In the genomic region with DNA sequence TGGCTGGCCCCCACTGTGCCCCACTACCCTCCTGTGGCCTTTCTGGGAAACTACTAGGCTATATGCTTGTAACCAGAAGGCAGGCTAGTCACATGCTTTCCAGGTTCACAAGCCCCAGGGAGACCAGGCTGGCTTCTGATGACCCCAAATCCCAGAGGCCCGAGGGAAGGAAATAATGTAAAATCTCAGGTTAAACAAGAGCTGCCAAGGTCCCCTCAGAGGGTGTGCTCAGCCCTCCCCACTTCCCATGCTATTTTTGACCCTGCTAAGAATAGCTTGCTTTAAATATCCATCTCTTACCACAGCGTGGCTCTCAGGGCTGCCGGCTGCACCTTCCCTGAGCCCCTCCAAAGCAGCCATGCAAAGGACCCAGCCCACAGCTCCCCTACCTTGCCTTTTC, we compare ENCODE assay signal across 16 mouse cellular contexts.
DNase-seq lines count a peak whose midpoint lies in the region; ATAC-seq lines count a peak whose summit lies in the region.
"Had no signal": no experiment of that assay in that cellular context is flagged by ENCODE, and none has a peak within 500 bp of the region (broad histone marks: within the 10 kb centered on the region; RNA-seq: fewer than 3 reads in every experiment).

No protein-coding gene starts in this region.

- ATAC-seq in cerebellum, adult (ENCODE audit: insufficient number of reproducible peaks, low FRiP score, low TSS enrichment): peak; percentile 37; the same call in 1 of the 2 replicates
- peak; percentile 43 for ATAC-seq in heart, embryonic 11.5 days (replicated peaks; ENCODE audit: insufficient number of reproducible peaks, low FRiP score, low TSS enrichment)
- ATAC-seq in lung, embryonic 16.5 days (ENCODE audit: low read depth): peak; percentile 25; the same call in 1 of the 2 replicates
- ATAC-seq: intestine, postnatal 0 days; midbrain, embryonic 16.5 days; Patski had no signal

- DNase-seq in cerebellum, adult 11 months: no peak
- no peak for DNase-seq in heart, postnatal 14 days
- DNase-seq in lung, postnatal 36 days: no peak
- peak; percentile 54 for DNase-seq in skeletal muscle tissue, adult 2 months (ENCODE audit: low read depth, low spot score)
- DNase-seq in urinary bladder, postnatal 4 days (ENCODE audit: low spot score in 2 of 2): no peak
- DNase-seq: cerebellum, adult 9-10 months; layer of hippocampus, adult 9-11 months; left cerebral cortex, postnatal 4 days had no signal

- peaks cover 27% of the 10 kb centered on the region for H3K36me3 ChIP-seq in heart, embryonic 11.5 days (ENCODE audit: control insufficient read depth, insufficient read depth, low read length)
- peaks cover 28% of the 10 kb centered on the region for H3K36me3 ChIP-seq in lung, embryonic 16.5 days (ENCODE audit: control insufficient read depth, insufficient read depth, low read length)

- peak overlapping the region; percentile 39 for H3K4me2 ChIP-seq in heart, embryonic 11.5 days
- H3K4me2 ChIP-seq in lung, embryonic 16.5 days (ENCODE audit: low read depth, low read length): no peak overlapping the region
- H3K4me2 ChIP-seq: hindbrain, embryonic 12.5 days had no signal

- no peak overlapping the region for H3K4me3 ChIP-seq in heart, embryonic 11.5 days (ENCODE audit: low read depth, low read length)
- no peak overlapping the region for H3K4me3 ChIP-seq in lung, embryonic 16.5 days (ENCODE audit: low read length)
- H3K4me3 ChIP-seq: forebrain, embryonic 10.5 days; hindbrain, embryonic 12.5 days had no signal

- H3K4me1 ChIP-seq in heart, embryonic 11.5 days (ENCODE audit: control insufficient read depth, insufficient read depth, low read length): peaks cover 48% of the 10 kb centered on the region
- no peaks in the 10 kb centered on the region for H3K4me1 ChIP-seq in lung, embryonic 16.5 days (replicated peaks; ENCODE audit: control insufficient read depth, insufficient read depth, low read length)

- intact Hi-C loops in heart, postnatal 14 days (cut with DNase I): no loop called here

- peak overlapping the region; percentile 82 for H3K27ac ChIP-seq in heart, embryonic 11.5 days (ENCODE audit: low read depth, low read length)
- H3K27ac ChIP-seq in lung, embryonic 16.5 days (ENCODE audit: low read length): no peak overlapping the region
- H3K27ac ChIP-seq: forebrain, embryonic 10.5 days; hindbrain, embryonic 12.5 days had no signal

- H3K27me3 ChIP-seq in heart, embryonic 11.5 days (ENCODE audit: control insufficient read depth, insufficient read depth, low read length): no peaks in the 10 kb centered on the region
- H3K27me3 ChIP-seq in lung, embryonic 16.5 days (ENCODE audit: control insufficient read depth, insufficient read depth, low read depth, low read length): no peaks in the 10 kb centered on the region
- H3K27me3 ChIP-seq: hindbrain, embryonic 12.5 days; Patski had no signal

- 36% methylated on average over 3 of the region's 3 CpGs for WGBS in heart, embryonic 11.5 days (ENCODE audit: insufficient replicate concordance)
- 59% methylated on average over 3 of the region's 3 CpGs for WGBS in lung, embryonic 16.5 days

- H3K9me3 ChIP-seq in heart, embryonic 11.5 days (replicated peaks; ENCODE audit: control insufficient read depth, low read length): no peaks in the 10 kb centered on the region
- no peaks in the 10 kb centered on the region for H3K9me3 ChIP-seq in lung, embryonic 16.5 days (ENCODE audit: control insufficient read depth, low read length)
- H3K9me3 ChIP-seq: forebrain, embryonic 10.5 days; hindbrain, embryonic 12.5 days had no signal

- H3K9ac ChIP-seq in heart, embryonic 11.5 days (ENCODE audit: low read depth, low read length): 0 out of 2 replicates have a peak overlapping the region, but pooled peaks have one; percentile 34
- no peak overlapping the region for H3K9ac ChIP-seq in lung, embryonic 16.5 days (ENCODE audit: low read length)
- H3K9ac ChIP-seq: hindbrain, embryonic 12.5 days had no signal
